Mouse (Mus musculus): ENCODE results near the gene March4. TPM values are rescaled to one million over a fixed set of nuclear protein-coding genes. Genes with fewer than 3 reads are reported as not detected.

Gene March4
- polyA plus RNA-seq, 1 experiment: 1.4 TPM

DNA sequence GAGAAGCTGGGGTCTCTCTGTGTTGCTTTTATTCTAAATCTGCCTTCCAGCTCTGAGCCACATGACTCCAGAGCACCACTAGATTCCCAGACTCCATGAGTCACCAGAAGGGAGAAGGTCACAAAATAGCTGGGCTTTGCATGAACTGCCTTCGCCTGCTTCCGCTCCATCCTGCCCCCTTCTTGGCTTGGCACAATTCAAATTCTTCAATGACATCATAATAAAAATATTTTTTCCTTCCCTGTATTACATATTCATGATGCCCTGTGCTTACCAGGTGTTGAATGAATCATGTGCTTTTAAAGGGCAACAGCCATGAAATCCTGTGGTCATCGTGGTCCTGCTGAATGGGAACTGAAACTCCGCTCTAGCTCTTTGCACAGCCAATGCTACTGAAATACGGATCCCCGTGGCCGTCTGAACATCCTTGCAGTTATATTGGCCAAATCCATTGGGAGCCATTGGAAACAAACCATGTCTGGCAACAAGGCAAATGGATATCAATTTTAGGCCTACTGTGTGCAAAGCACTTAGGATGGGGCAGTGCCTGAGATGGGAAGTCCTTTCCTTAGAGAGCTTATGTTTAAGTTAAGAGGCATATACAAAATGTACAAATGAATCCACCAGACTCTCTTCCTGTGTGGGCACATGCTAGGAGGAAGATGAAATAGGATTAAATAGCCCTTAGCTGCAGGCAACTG, 107.5 kb downstream of the March4 start:
- no peak for DNase-seq
- 77% methylated on average over 7 of the region's 7 CpGs for WGBS
- Histone ChIP-seq H3K4me3 (replicated peaks; ENCODE audit: extremely low read depth, low read depth, low read length) (no peak overlapping the region), H3K4me1 (ENCODE audit: control insufficient read depth, insufficient read depth, low read length) (no peaks in the 10 kb centered on the region)
- TF ChIP-seq CTCF (IDR thresholded peaks at IDR 0.05; ENCODE audit: insufficient read depth, low read length): no peak
- no peak for TF ChIP-seq POLR2A (IDR thresholded peaks at IDR 0.05; ENCODE audit: borderline replicate concordance, extremely low read depth, low read depth, low read length)

DNA sequence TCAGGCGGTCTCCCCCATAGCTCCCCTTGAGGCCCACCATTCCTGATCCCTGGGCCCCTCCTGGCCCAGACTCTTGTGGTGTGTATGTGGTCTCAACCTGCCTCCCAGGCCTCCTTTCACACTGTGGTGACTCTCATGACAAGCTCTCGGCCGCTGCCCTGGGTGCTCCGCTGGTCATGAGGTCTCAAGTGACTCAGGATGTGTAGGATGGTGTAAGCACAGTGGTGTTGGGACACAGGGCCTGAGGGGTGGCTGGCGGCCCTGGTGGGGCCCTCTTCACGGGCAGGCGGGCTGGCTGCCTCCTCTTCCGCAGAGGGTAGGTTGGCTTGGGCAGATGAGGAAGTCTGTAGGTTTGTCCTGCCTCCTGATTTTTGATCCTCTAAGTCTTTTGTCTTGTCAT, 108.2 kb downstream of the March4 start:
- 77% methylated on average over 8 of the region's 8 CpGs for WGBS
- H3K4me1 ChIP-seq (ENCODE audit: control insufficient read depth, insufficient read depth, low read length): no peaks in the 10 kb centered on the region
- TF ChIP-seq POLR2A (IDR thresholded peaks at IDR 0.05; ENCODE audit: borderline replicate concordance, extremely low read depth, low read depth, low read length) (no peak), CTCF (IDR thresholded peaks at IDR 0.05; ENCODE audit: insufficient read depth, low read length) (no peak)
- DNase-seq: peak; percentile 6
- H3K4me3 ChIP-seq (replicated peaks; ENCODE audit: extremely low read depth, low read depth, low read length): no peak overlapping the region

DNA sequence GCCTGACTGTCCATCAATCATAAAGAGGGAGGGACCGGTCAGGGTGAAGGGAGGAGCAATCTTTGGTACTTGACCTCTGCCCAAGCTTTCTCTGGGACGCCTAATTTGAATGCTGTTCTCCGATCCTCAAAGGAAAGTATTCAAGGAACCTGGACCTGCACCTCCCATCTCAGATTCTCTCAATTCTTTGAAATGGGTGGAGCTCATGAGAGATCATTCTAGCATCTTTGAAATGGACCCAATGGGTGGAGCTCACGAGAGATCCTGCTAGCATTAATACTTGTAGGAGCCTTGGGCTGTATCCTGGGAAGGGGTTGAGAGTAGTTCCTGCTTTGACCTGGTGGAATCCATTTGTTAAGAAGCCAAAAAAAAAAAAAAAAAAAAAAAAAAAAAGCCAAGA, 110.3 kb downstream of the March4 start:
- DNase-seq: no peak
- H3K4me1 ChIP-seq (ENCODE audit: control insufficient read depth, insufficient read depth, low read length): no peaks in the 10 kb centered on the region
- H3K4me3 ChIP-seq (replicated peaks; ENCODE audit: extremely low read depth, low read depth, low read length): no peak overlapping the region
- TF ChIP-seq CTCF (IDR thresholded peaks at IDR 0.05; ENCODE audit: insufficient read depth, low read length): no peak
- TF ChIP-seq POLR2A (IDR thresholded peaks at IDR 0.05; ENCODE audit: borderline replicate concordance, extremely low read depth, low read depth, low read length): no peak
- 74% methylated on average over 4 of the region's 4 CpGs for WGBS

DNA sequence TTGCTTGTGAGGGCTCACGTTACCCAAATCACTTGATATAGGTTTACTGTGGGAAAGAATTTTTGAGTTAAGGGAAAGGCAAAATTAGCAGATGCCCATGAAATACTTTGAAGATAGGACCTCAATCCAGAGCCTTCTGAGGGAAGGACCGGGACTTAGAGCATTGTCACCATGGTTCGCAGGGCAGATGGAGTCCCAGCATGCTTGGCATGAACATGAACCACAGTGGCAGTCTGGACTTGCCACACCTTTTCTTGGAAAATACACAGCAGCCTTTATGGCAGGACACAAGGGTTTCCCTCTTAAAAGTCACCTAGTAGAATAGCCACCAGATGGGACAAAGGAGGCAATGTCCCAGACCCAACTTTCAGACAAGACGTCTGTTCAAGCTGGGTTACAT, 114.6 kb downstream of the March4 start:
- Histone ChIP-seq H3K4me1 (ENCODE audit: control insufficient read depth, insufficient read depth, low read length) (no peaks in the 10 kb centered on the region), H3K4me3 (replicated peaks; ENCODE audit: extremely low read depth, low read depth, low read length) (no peak overlapping the region)
- WGBS: 92% methylated on average over 4 of the region's 4 CpGs
- TF ChIP-seq POLR2A (IDR thresholded peaks at IDR 0.05; ENCODE audit: borderline replicate concordance, extremely low read depth, low read depth, low read length) (no peak), CTCF (IDR thresholded peaks at IDR 0.05; ENCODE audit: insufficient read depth, low read length) (no peak)
- DNase-seq: no peak

- TF ChIP-seq CTCF (IDR thresholded peaks at IDR 0.05; ENCODE audit: insufficient read depth, low read length) (no peak), POLR2A (IDR thresholded peaks at IDR 0.05; ENCODE audit: borderline replicate concordance, extremely low read depth, low read depth, low read length) (no peak)
- no peak for DNase-seq
- H3K4me1 ChIP-seq (ENCODE audit: control insufficient read depth, insufficient read depth, low read length): no peaks in the 10 kb centered on the region
- 58% methylated on average over 2 of the region's 2 CpGs for WGBS
- no peak overlapping the region for H3K4me3 ChIP-seq (replicated peaks; ENCODE audit: extremely low read depth, low read depth, low read length)
Observed at GRCm38 (mm10) chr1:72420220-72420619, 116.5 kb downstream of the March4 start.

GRCm38 (mm10) chr1:72418744-72419655, 117.7 kb downstream of the March4 start:
- H3K4me1 ChIP-seq (ENCODE audit: control insufficient read depth, insufficient read depth, low read length): no peaks in the 10 kb centered on the region
- WGBS: 75% methylated on average over 8 of the region's 8 CpGs
- TF ChIP-seq CTCF (IDR thresholded peaks at IDR 0.05; ENCODE audit: insufficient read depth, low read length) (no peak), POLR2A (IDR thresholded peaks at IDR 0.05; ENCODE audit: borderline replicate concordance, extremely low read depth, low read depth, low read length) (no peak)
- H3K4me3 ChIP-seq (replicated peaks; ENCODE audit: extremely low read depth, low read depth, low read length): no peak overlapping the region
- no peak for DNase-seq

GRCm38 (mm10) chr1:72414561-72415253, 122.0 kb downstream of the March4 start:
- no peaks in the 10 kb centered on the region for H3K4me1 ChIP-seq (ENCODE audit: control insufficient read depth, insufficient read depth, low read length)
- 58% methylated on average over 8 of the region's 8 CpGs for WGBS
- TF ChIP-seq POLR2A (IDR thresholded peaks at IDR 0.05; ENCODE audit: borderline replicate concordance, extremely low read depth, low read depth, low read length) (no peak), CTCF (IDR thresholded peaks at IDR 0.05; ENCODE audit: insufficient read depth, low read length) (no peak)
- no peak overlapping the region for H3K4me3 ChIP-seq (replicated peaks; ENCODE audit: extremely low read depth, low read depth, low read length)
- DNase-seq: no peak

DNA sequence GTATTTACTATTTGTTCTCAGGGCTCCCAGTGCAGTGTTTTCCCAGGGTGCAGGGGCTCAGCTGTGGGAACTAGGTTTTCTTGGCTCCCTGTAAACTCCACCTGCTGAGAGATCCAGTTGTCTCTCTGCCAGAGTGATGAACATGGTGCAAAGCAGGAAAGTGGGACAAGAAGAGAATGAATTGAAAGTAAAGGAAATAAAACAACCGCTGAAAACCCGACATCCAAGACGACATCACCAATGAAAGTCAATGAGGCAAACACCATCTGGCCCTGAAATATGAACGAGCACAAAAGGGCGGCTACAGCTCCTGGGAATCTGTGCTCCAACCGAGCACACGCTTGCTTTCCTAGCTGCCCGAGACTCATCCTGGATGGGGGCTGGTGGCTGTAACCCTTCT, 122.6 kb downstream of the March4 start:
- no peak overlapping the region for H3K4me3 ChIP-seq (replicated peaks; ENCODE audit: extremely low read depth, low read depth, low read length)
- DNase-seq: no peak
- H3K4me1 ChIP-seq (ENCODE audit: control insufficient read depth, insufficient read depth, low read length): no peaks in the 10 kb centered on the region
- WGBS: 85% methylated on average over 8 of the region's 8 CpGs
- TF ChIP-seq CTCF (IDR thresholded peaks at IDR 0.05; ENCODE audit: insufficient read depth, low read length) (no peak), POLR2A (IDR thresholded peaks at IDR 0.05; ENCODE audit: borderline replicate concordance, extremely low read depth, low read depth, low read length) (no peak)

- no peak for DNase-seq
- H3K4me1 ChIP-seq (ENCODE audit: control insufficient read depth, insufficient read depth, low read length): no peaks in the 10 kb centered on the region
- WGBS: 79% methylated on average over 8 of the region's 8 CpGs
- no peak overlapping the region for H3K4me3 ChIP-seq (replicated peaks; ENCODE audit: extremely low read depth, low read depth, low read length)
- TF ChIP-seq CTCF (IDR thresholded peaks at IDR 0.05; ENCODE audit: insufficient read depth, low read length): no peak
- no peak for TF ChIP-seq POLR2A (IDR thresholded peaks at IDR 0.05; ENCODE audit: borderline replicate concordance, extremely low read depth, low read depth, low read length)
Observed at GRCm38 (mm10) chr1:72413205-72413604, 123.5 kb downstream of the March4 start.
